Mouse (Mus musculus) G1E (cell line): ENCODE data around the gene Rnf185. TPM values are rescaled to one million over a fixed set of nuclear protein-coding genes. Genes with fewer than 3 reads are reported as not detected.

Source experiments
- ATAC-seq: 2 replicates; pipeline ENCODE4 v1.8.0; 2016; ENCODE audit warnings: mild to moderate bottlenecking; ENCODE audit not compliant: insufficient number of reproducible peaks, poor library complexity, low FRiP score, severe bottlenecking; ENCODE audit errors: extremely low read depth
- DNase-seq: peaks from one replicate; pipeline ENCODE4 v3.0.0; 2012; ENCODE audit warnings: low spot score
- H3K27me3 ChIP-seq: 2 replicates; pipeline ENCODE4 v1.6.1; 2012; ENCODE audit warnings: mild to moderate bottlenecking, low read length, inconsistent platforms; ENCODE audit not compliant: insufficient read depth
- H3K36me3 ChIP-seq: replicated peaks from 2 replicates; pipeline ENCODE3; 2012; ENCODE audit warnings: mild to moderate bottlenecking, inconsistent platforms
- H3K4me1 ChIP-seq: 2 replicates; pipeline ENCODE4 v1.6.1; 2012; ENCODE audit warnings: low read depth, low read length, inconsistent platforms, mixed read lengths; ENCODE audit not compliant: insufficient read depth
- H3K4me3 ChIP-seq: 2 replicates; pipeline ENCODE4 v1.5.1; 2012; ENCODE audit warnings: low read depth, mild to moderate bottlenecking, inconsistent platforms, low read length, moderate library complexity, mixed read lengths
- H3K9me3 ChIP-seq: replicated peaks from 2 replicates; pipeline ENCODE4 v1.6.1; 2012; ENCODE audit warnings: inconsistent platforms
- CTCF ChIP-seq: IDR thresholded peaks from 2 replicates; pipeline ENCODE4 v1.5.1; 2012; ENCODE audit warnings: low read depth, low read length, inconsistent platforms, mixed read lengths
- GATA1 ChIP-seq: IDR thresholded peaks from 2 replicates; pipeline ENCODE4 v1.6.1; 2012; ENCODE audit warnings: borderline replicate concordance, low read length, inconsistent platforms, mixed read lengths
- GATA2 ChIP-seq: IDR thresholded peaks from 2 replicates; pipeline ENCODE4 v1.6.1; 2012; ENCODE audit warnings: low read depth, low read length, inconsistent platforms, borderline replicate concordance
- POLR2AphosphoS5 ChIP-seq: IDR thresholded peaks from 2 replicates; pipeline ENCODE4 v1.6.1; 2012; ENCODE audit warnings: low read depth, low read length, inconsistent platforms; ENCODE audit not compliant: insufficient replicate concordance
- TAL1 ChIP-seq: conservative IDR thresholded peaks from 2 replicates; pipeline ENCODE4 v1.6.1; 2012; ENCODE audit warnings: low read depth, low read length, inconsistent platforms, mixed read lengths
- polyA plus RNA-seq: library from polyadenylated mRNA; stranded (reverse); fragments of >175 nt; gene quantifications from 2 replicates; pipeline ENCODE4 v1.2.3, GENCODE M21; 2012
- total RNA-seq, 2 experiments: library from RNA; stranded (forward) in 1 of 2; stranded (reverse) in 1 of 2; fragments of 200-1000 nt in 1 of 2; fragments of >200 nt in 1 of 2; fragmentation: Nextera tagmentation in 1 of 2; gene quantifications; 2 replicates each; pipeline ENCODE4 v1.2.3; 2014 to 2017

Gene Rnf185
- total and polyA plus RNA-seq, 3 experiments: 2.7 to 17.4 (median 13.4) TPM

GRCm38 (mm10) chr11:3392526-3392925 lies 59.6 kb downstream of the Rnf185 start:
- no peak for DNase-seq
- Histone ChIP-seq H3K27me3 (no peaks in the 10 kb centered on the region), H3K4me3 (no peak overlapping the region), H3K9me3 (no peaks in the 10 kb centered on the region), H3K36me3 (peaks cover 84% of the 10 kb centered on the region), H3K4me1 (peaks cover 9% of the 10 kb centered on the region; the same call in 1 of the 2 replicates)
- ATAC-seq: no peak
- TF ChIP-seq GATA1 (no peak), POLR2AphosphoS5 (no peak), CTCF (no peak), TAL1 (no peak), GATA2 (no peak)

- H3K4me3 ChIP-seq: no peak overlapping the region
- peaks cover 84% of the 10 kb centered on the region for H3K36me3 ChIP-seq
- DNase-seq: no peak
- ATAC-seq: no peak
- H3K4me1 ChIP-seq: peaks cover 18% of the 10 kb centered on the region
- no peak for TF ChIP-seq GATA2
- H3K9me3 ChIP-seq: no peaks in the 10 kb centered on the region
- H3K27me3 ChIP-seq: no peaks in the 10 kb centered on the region
Measured at GRCm38 (mm10) chr11:3390789-3391188, 61.4 kb downstream of the Rnf185 start.

- no peaks in the 10 kb centered on the region for H3K27me3 ChIP-seq
- peaks cover 18% of the 10 kb centered on the region for H3K4me1 ChIP-seq
- no peak for TF ChIP-seq GATA2
- TF ChIP-seq CTCF: no peak
- TF ChIP-seq GATA1: no peak
- H3K4me3 ChIP-seq: no peak overlapping the region
- peaks cover 84% of the 10 kb centered on the region for H3K36me3 ChIP-seq
- ATAC-seq (no peak), DNase-seq (no peak)
- no peaks in the 10 kb centered on the region for H3K9me3 ChIP-seq
Measured at GRCm38 (mm10) chr11:3389996-3390395, 62.2 kb downstream of the Rnf185 start.

- no peak for TF ChIP-seq GATA2
- no peak for TF ChIP-seq TAL1
- TF ChIP-seq CTCF: no peak
- TF ChIP-seq GATA1: no peak
- TF ChIP-seq POLR2AphosphoS5: no peak
- no peak overlapping the region for H3K4me3 ChIP-seq
- peaks cover 9% of the 10 kb centered on the region for H3K4me1 ChIP-seq
- no peaks in the 10 kb centered on the region for H3K27me3 ChIP-seq
- H3K36me3 ChIP-seq: peaks cover 88% of the 10 kb centered on the region
- ATAC-seq (no peak), DNase-seq (no peak)
- 0 out of 2 replicates have a peak, but pooled peaks cover 3% of the 10 kb centered on the region for H3K9me3 ChIP-seq
Measured at GRCm38 (mm10) chr11:3387482-3388196, 64.5 kb downstream of the Rnf185 start.

- TF ChIP-seq POLR2AphosphoS5 (no peak), CTCF (peak; percentile 98)
- Histone ChIP-seq H3K36me3 (peaks cover 86% of the 10 kb centered on the region), H3K27me3 (no peaks in the 10 kb centered on the region), H3K4me3 (no peak overlapping the region), H3K9me3 (0 out of 2 replicates have a peak, but pooled peaks cover 3% of the 10 kb centered on the region), H3K4me1 (peaks cover 9% of the 10 kb centered on the region)
- peak; percentile 66 for ATAC-seq
- no peak for DNase-seq
Measured at GRCm38 (mm10) chr11:3386941-3387368, 65.2 kb downstream of the Rnf185 start.

- Histone ChIP-seq H3K36me3 (peaks cover 91% of the 10 kb centered on the region), H3K27me3 (no peaks in the 10 kb centered on the region), H3K4me3 (no peak overlapping the region), H3K4me1 (peaks cover 12% of the 10 kb centered on the region), H3K9me3 (0 out of 2 replicates have a peak, but pooled peaks cover 3% of the 10 kb centered on the region)
- no peak for TF ChIP-seq CTCF
- TF ChIP-seq GATA1: no peak
- no peak for TF ChIP-seq TAL1
- no peak for TF ChIP-seq GATA2
- no peak for TF ChIP-seq POLR2AphosphoS5
- DNase-seq: no peak
- no peak for ATAC-seq
Measured at GRCm38 (mm10) chr11:3382602-3383594, 69.3 kb downstream of the Rnf185 start.
